Mouse (Mus musculus) retina, adult 2 months (tissue): ENCODE data around the gene Fam229a.
"Not testable (repeated sequence)": the region's sequence is repeated elsewhere in the genome, so short reads cannot be mapped to it uniquely, and the experiment has no call there.

ENCODE experiments used
- DNase-seq: peaks from one replicate; pipeline ENCODE4 v3.0.0-alpha.2; 2012; ENCODE audit warnings: low read depth, low spot score

The Fam229a gene

GRCm38 (mm10) chr4:129518519-129518918 lies 27.5 kb downstream of the Fam229a start:
- no peak for DNase-seq

- no peak for DNase-seq
Observed at GRCm38 (mm10) chr4:129525338-129525737, 34.3 kb downstream of the Fam229a start.

- DNase-seq, result no peak
Observed at GRCm38 (mm10) chr4:129525889-129526288, 34.9 kb downstream of the Fam229a start.

- not testable (repeated sequence) for DNase-seq
Observed at GRCm38 (mm10) chr4:129528901-129529300, 37.9 kb downstream of the Fam229a start.

GRCm38 (mm10) chr4:129540012-129540411 lies 49.0 kb downstream of the Fam229a start:
- no peak for DNase-seq
